Mouse (Mus musculus): ENCODE measurements around the gene Atp7a. TPM values are rescaled to one million over a fixed set of nuclear protein-coding genes. Genes with fewer than 3 reads are reported as not detected.
"Not testable (repeated sequence)": the region's sequence is repeated elsewhere in the genome, so short reads cannot be mapped to it uniquely, and the experiment has no call there.

Gene Atp7a
- polyA plus RNA-seq, 1 experiment from 2014 or later = 11.7 TPM

- peak overlapping the region; percentile 85 for H3K9ac ChIP-seq
- H3K36me3 ChIP-seq = 0 out of 2 replicates have a peak, but pooled peaks cover 6% of the 10 kb centered on the region
- H3K4me1 ChIP-seq = peaks cover 9% of the 10 kb centered on the region
- H3K27me3 ChIP-seq (replicated peaks) = no peaks in the 10 kb centered on the region
- peak overlapping the region; percentile 78 for H3K27ac ChIP-seq (replicated peaks)
- peak overlapping the region; percentile 67 for H3K4me2 ChIP-seq
- peak overlapping the region; percentile 60 for H3K4me3 ChIP-seq
- no peaks in the 10 kb centered on the region for H3K9me3 ChIP-seq
- no peak for ATAC-seq (ENCODE audit: extremely low read depth, insufficient number of reproducible peaks, low FRiP score, low TSS enrichment)
- 11% methylated on average over 8 of the region's 8 CpGs for WGBS
Observed at GRCm38 (mm10) chrX:106027343-106027674, 233 bp downstream of the Atp7a start.

- no peaks in the 10 kb centered on the region for H3K36me3 ChIP-seq
- H3K9ac ChIP-seq = no peak overlapping the region
- H3K27me3 ChIP-seq (replicated peaks) = no peaks in the 10 kb centered on the region
- no peak overlapping the region for H3K4me2 ChIP-seq
- no peak overlapping the region for H3K4me3 ChIP-seq
- ATAC-seq (ENCODE audit: extremely low read depth, insufficient number of reproducible peaks, low FRiP score, low TSS enrichment) = no peak
- no peaks in the 10 kb centered on the region for H3K9me3 ChIP-seq
- H3K27ac ChIP-seq (replicated peaks) = no peak overlapping the region
- H3K4me1 ChIP-seq = peaks cover 9% of the 10 kb centered on the region
- 61% methylated on average over 5 of the region's 5 CpGs for WGBS
Observed at GRCm38 (mm10) chrX:106030176-106030575, 3.1 kb downstream of the Atp7a start.

GRCm38 (mm10) chrX:106031124-106031523 is 4.0 kb downstream of the Atp7a start:
- H3K27me3 ChIP-seq (replicated peaks) = no peaks in the 10 kb centered on the region
- no peak for ATAC-seq (ENCODE audit: extremely low read depth, insufficient number of reproducible peaks, low FRiP score, low TSS enrichment)
- peaks cover 11% of the 10 kb centered on the region for H3K4me1 ChIP-seq
- H3K4me2 ChIP-seq = no peak overlapping the region
- no peaks in the 10 kb centered on the region for H3K9me3 ChIP-seq
- H3K9ac ChIP-seq = no peak overlapping the region
- no peak overlapping the region for H3K27ac ChIP-seq (replicated peaks)
- no peak overlapping the region for H3K4me3 ChIP-seq
- no peaks in the 10 kb centered on the region for H3K36me3 ChIP-seq

DNA sequence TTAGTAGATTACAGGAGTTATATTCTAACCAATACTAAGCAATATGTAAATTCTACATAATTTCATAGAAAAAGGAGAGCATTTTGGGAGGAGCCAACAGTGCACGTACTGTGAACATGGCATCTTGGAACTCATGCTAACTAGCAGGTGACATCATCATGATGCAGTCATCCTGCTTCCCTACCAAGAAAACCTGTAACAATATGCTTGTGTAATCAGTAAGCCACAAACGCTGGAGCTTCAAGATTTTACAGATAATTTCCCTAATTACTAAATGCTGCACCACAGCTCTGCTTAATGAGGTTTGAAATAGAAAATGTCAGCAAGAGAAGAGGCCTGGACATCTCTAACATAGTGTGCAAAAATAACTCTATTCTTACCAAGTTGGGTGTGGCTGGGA is 8.7 kb downstream of the Atp7a start:
- H3K4me2 ChIP-seq = no peak overlapping the region
- ATAC-seq (ENCODE audit: extremely low read depth, insufficient number of reproducible peaks, low FRiP score, low TSS enrichment) = no peak
- no peaks in the 10 kb centered on the region for H3K27me3 ChIP-seq (replicated peaks)
- H3K36me3 ChIP-seq = no peaks in the 10 kb centered on the region
- H3K4me3 ChIP-seq = no peak overlapping the region
- H3K4me1 ChIP-seq = peaks cover 18% of the 10 kb centered on the region
- WGBS = 57% methylated on average over 2 of the region's 2 CpGs
- H3K27ac ChIP-seq (replicated peaks) = no peak overlapping the region
- no peaks in the 10 kb centered on the region for H3K9me3 ChIP-seq
- no peak overlapping the region for H3K9ac ChIP-seq

GRCm38 (mm10) chrX:106037185-106037752 is 10.2 kb downstream of the Atp7a start:
- Histone ChIP-seq H3K9me3 (no peaks in the 10 kb centered on the region), H3K27ac (replicated peaks) (0 out of 2 replicates have a peak overlapping the region, but pooled peaks have one; percentile 33), H3K4me1 (peaks cover 16% of the 10 kb centered on the region), H3K36me3 (no peaks in the 10 kb centered on the region), H3K9ac (no peak overlapping the region), H3K4me2 (no peak overlapping the region), H3K4me3 (no peak overlapping the region), H3K27me3 (replicated peaks) (no peaks in the 10 kb centered on the region)
- ATAC-seq (ENCODE audit: extremely low read depth, insufficient number of reproducible peaks, low FRiP score, low TSS enrichment) = no peak
- 63% methylated on average over 3 of the region's 3 CpGs for WGBS

- H3K4me2 ChIP-seq = peak overlapping the region; percentile 46
- no peaks in the 10 kb centered on the region for H3K27me3 ChIP-seq (replicated peaks)
- 26% methylated on average over 8 of the region's 8 CpGs for WGBS
- no peaks in the 10 kb centered on the region for H3K9me3 ChIP-seq
- H3K36me3 ChIP-seq = no peaks in the 10 kb centered on the region
- H3K4me1 ChIP-seq = peaks cover 46% of the 10 kb centered on the region
- peak overlapping the region; percentile 14; the same call in 1 of the 2 replicates for H3K4me3 ChIP-seq
- no peak overlapping the region for H3K9ac ChIP-seq
- H3K27ac ChIP-seq (replicated peaks) = peak overlapping the region; percentile 72
- ATAC-seq (ENCODE audit: extremely low read depth, insufficient number of reproducible peaks, low FRiP score, low TSS enrichment) = no peak
Observed at GRCm38 (mm10) chrX:106043863-106044617, 17.0 kb downstream of the Atp7a start.

- WGBS = 37% methylated on average over 2 of the region's 2 CpGs
- H3K4me3 ChIP-seq = no peak overlapping the region
- no peak overlapping the region for H3K9ac ChIP-seq
- no peaks in the 10 kb centered on the region for H3K9me3 ChIP-seq
- H3K4me2 ChIP-seq = no peak overlapping the region
- peak overlapping the region; percentile 72; the same call in 1 of the 2 replicates for H3K27ac ChIP-seq (replicated peaks)
- H3K36me3 ChIP-seq = no peaks in the 10 kb centered on the region
- ATAC-seq (ENCODE audit: extremely low read depth, insufficient number of reproducible peaks, low FRiP score, low TSS enrichment) = no peak
- H3K4me1 ChIP-seq = peaks cover 46% of the 10 kb centered on the region
- no peaks in the 10 kb centered on the region for H3K27me3 ChIP-seq (replicated peaks)
Observed at GRCm38 (mm10) chrX:106045455-106045854, 18.4 kb downstream of the Atp7a start.

- H3K4me3 ChIP-seq = no peak overlapping the region
- no peak overlapping the region for H3K9ac ChIP-seq
- H3K36me3 ChIP-seq = no peaks in the 10 kb centered on the region
- no peak for ATAC-seq (ENCODE audit: extremely low read depth, insufficient number of reproducible peaks, low FRiP score, low TSS enrichment)
- H3K4me1 ChIP-seq = peaks cover 46% of the 10 kb centered on the region
- peak overlapping the region; percentile 5; the same call in 1 of the 2 replicates for H3K4me2 ChIP-seq
- H3K27me3 ChIP-seq (replicated peaks) = no peaks in the 10 kb centered on the region
- no peaks in the 10 kb centered on the region for H3K9me3 ChIP-seq
- H3K27ac ChIP-seq (replicated peaks) = peak overlapping the region; percentile 72
- WGBS = 53% methylated on average over 9 of the region's 9 CpGs
Observed at GRCm38 (mm10) chrX:106045928-106046327, 18.9 kb downstream of the Atp7a start.

DNA sequence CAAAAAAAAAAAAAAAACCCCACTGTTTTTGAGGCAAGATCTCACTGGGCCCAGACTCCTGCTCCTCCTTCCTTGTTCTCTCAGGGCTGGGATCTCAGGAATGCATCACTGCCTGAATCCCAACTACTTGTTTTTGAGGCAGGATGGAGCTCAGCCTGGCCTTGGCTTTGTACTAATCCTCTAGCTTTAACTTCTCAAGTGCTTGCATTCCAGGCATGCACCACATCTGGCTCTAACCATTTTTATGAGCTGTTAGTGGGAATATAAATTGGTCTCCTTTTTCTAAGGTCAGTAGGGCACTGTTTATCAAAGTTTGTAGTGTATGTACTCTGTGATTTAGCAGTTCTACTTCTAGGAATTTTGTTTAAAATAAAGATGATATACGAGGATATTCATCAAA is 21.1 kb downstream of the Atp7a start:
- no peaks in the 10 kb centered on the region for H3K36me3 ChIP-seq
- H3K4me3 ChIP-seq = no peak overlapping the region
- 53% methylated on average over 1 of the region's 1 CpGs for WGBS
- H3K9me3 ChIP-seq = no peaks in the 10 kb centered on the region
- peaks cover 46% of the 10 kb centered on the region for H3K4me1 ChIP-seq
- no peak overlapping the region for H3K9ac ChIP-seq
- no peak overlapping the region for H3K4me2 ChIP-seq
- H3K27ac ChIP-seq (replicated peaks) = peak overlapping the region; percentile 36; the same call in 1 of the 2 replicates
- ATAC-seq (ENCODE audit: extremely low read depth, insufficient number of reproducible peaks, low FRiP score, low TSS enrichment) = no peak
- H3K27me3 ChIP-seq (replicated peaks) = no peaks in the 10 kb centered on the region

GRCm38 (mm10) chrX:106077858-106078257 is 50.8 kb downstream of the Atp7a start:
- not testable (repeated sequence) for H3K36me3 ChIP-seq; ATAC-seq (ENCODE audit: extremely low read depth, insufficient number of reproducible peaks, low FRiP score, low TSS enrichment); H3K4me3 ChIP-seq; H3K27ac ChIP-seq (replicated peaks); H3K27me3 ChIP-seq (replicated peaks); H3K9me3 ChIP-seq; H3K9ac ChIP-seq; H3K4me2 ChIP-seq
- 86% methylated on average over 2 of the region's 2 CpGs for WGBS
- H3K4me1 ChIP-seq = peaks cover 12% of the 10 kb centered on the region; the same call in 1 of the 2 replicates

- Histone ChIP-seq H3K9me3 (no peaks in the 10 kb centered on the region), H3K27me3 (replicated peaks) (no peaks in the 10 kb centered on the region), H3K36me3 (peaks cover 9% of the 10 kb centered on the region; the same call in 1 of the 2 replicates), H3K4me1 (0 out of 2 replicates have a peak, but pooled peaks cover 6% of the 10 kb centered on the region), H3K27ac (replicated peaks) (peak overlapping the region; percentile 45), H3K9ac (0 out of 2 replicates have a peak overlapping the region, but pooled peaks have one; percentile 37), H3K4me3 (no peak overlapping the region), H3K4me2 (no peak overlapping the region)
- WGBS = 39% methylated on average over 13 of the region's 13 CpGs
- no peak for ATAC-seq (ENCODE audit: extremely low read depth, insufficient number of reproducible peaks, low FRiP score, low TSS enrichment)
Observed at GRCm38 (mm10) chrX:106080811-106081443, 53.9 kb downstream of the Atp7a start.

All from heart, embryonic 13.5 days (tissue).